Mouse (Mus musculus) cerebellum, adult 18-20 months (tissue): Measurements from ENCODE around the gene Tfdp2.

Experiments
- DNase-seq, 2 experiments: peaks; one replicate each; pipeline ENCODE4 v3.0.0; 2021

Gene Tfdp2

GRCm38 (mm10) chr9:96230271-96230670, 34.2 kb downstream of the Tfdp2 start:
- no peak for DNase-seq

- DNase-seq, result peak; percentile 19 to 30
Measured at GRCm38 (mm10) chr9:96235477-96235876, 39.4 kb downstream of the Tfdp2 start.

- DNase-seq, result no peak
Measured at GRCm38 (mm10) chr9:96237391-96237790, 41.3 kb downstream of the Tfdp2 start.

GRCm38 (mm10) chr9:96238286-96238685, 42.2 kb downstream of the Tfdp2 start:
- DNase-seq, result no peak

- DNase-seq, result no peak
Measured at GRCm38 (mm10) chr9:96241134-96242097, 45.3 kb downstream of the Tfdp2 start.

- no peak for DNase-seq
Measured at GRCm38 (mm10) chr9:96243915-96244314, 47.8 kb downstream of the Tfdp2 start.

GRCm38 (mm10) chr9:96254812-96255211, 58.7 kb downstream of the Tfdp2 start:
- DNase-seq, result no peak

- no peak for DNase-seq
Measured at GRCm38 (mm10) chr9:96258478-96258877, 62.4 kb downstream of the Tfdp2 start.

- DNase-seq, result no peak
Measured at GRCm38 (mm10) chr9:96259017-96259512, 63.0 kb downstream of the Tfdp2 start.

GRCm38 (mm10) chr9:96259753-96260520, 63.9 kb downstream of the Tfdp2 start:
- peak; percentile 28 to 49 for DNase-seq

GRCm38 (mm10) chr9:96261101-96261500, 65.0 kb downstream of the Tfdp2 start:
- DNase-seq, result no peak

GRCm38 (mm10) chr9:96261980-96262379, 65.9 kb downstream of the Tfdp2 start:
- no peak for DNase-seq

GRCm38 (mm10) chr9:96266793-96267558, 70.9 kb downstream of the Tfdp2 start:
- DNase-seq, result no peak

GRCm38 (mm10) chr9:96267559-96267948, 71.5 kb downstream of the Tfdp2 start:
- DNase-seq, result no peak

- peak in 1 of 2 experiments; percentile 26 for DNase-seq
Measured at GRCm38 (mm10) chr9:96269726-96270125, 73.7 kb downstream of the Tfdp2 start.

GRCm38 (mm10) chr9:96275543-96275942, 79.5 kb downstream of the Tfdp2 start:
- no peak for DNase-seq

- DNase-seq, result no peak
Measured at GRCm38 (mm10) chr9:96281497-96281896, 85.4 kb downstream of the Tfdp2 start.

- DNase-seq, result no peak
Measured at GRCm38 (mm10) chr9:96282082-96282481, 86.0 kb downstream of the Tfdp2 start.

- DNase-seq, result no peak
Measured at GRCm38 (mm10) chr9:96284916-96285315, 88.8 kb downstream of the Tfdp2 start.

GRCm38 (mm10) chr9:96292144-96292543, 96.1 kb downstream of the Tfdp2 start:
- no peak for DNase-seq

GRCm38 (mm10) chr9:96299324-96300008, 103.4 kb downstream of the Tfdp2 start:
- DNase-seq, result no peak

GRCm38 (mm10) chr9:96308816-96309215, 112.7 kb downstream of the Tfdp2 start:
- no peak for DNase-seq
